Mouse (Mus musculus) heart, postnatal 0 days (tissue): ENCODE measurements around the gene Cyp4f18.

Source experiments
- CTCF ChIP-seq: IDR thresholded peaks from 2 replicates; pipeline ENCODE4 v1.5.1; 2016; ENCODE audit warnings: antibody characterized with exemption, control low read depth, low read depth
- EP300 ChIP-seq: IDR thresholded peaks from 2 replicates; pipeline ENCODE4 v1.6.1; 2016; ENCODE audit warnings: antibody characterized with exemption, low read depth

DNA sequence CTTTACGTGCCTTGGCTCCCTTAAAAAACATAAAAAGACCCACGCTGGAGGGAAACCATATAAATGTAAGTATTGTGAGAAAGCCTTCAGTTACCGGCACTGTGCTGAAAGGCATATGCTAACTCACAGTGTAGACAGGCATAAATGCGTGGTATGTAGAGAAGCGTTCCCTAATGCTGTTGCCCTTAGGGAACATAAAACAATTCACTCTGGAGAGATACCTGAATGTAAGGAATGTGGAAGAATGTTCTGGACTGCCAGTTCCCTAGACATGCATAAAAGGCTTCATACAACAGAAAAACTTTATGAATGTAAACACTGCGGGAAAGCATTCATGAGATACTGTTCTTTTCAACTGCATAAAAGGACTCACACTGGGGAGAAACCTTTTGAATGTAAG, 41.3 kb downstream of the Cyp4f18 start:
- TF ChIP-seq CTCF (no peak), EP300 (no peak)
